Mouse (Mus musculus) hindbrain, embryonic 11.5 days (tissue): ENCODE results near the gene Il27ra. TPM values are rescaled to one million over a fixed set of nuclear protein-coding genes. Genes with fewer than 3 reads are reported as not detected.

Experiments used
- ATAC-seq: fragments of 200-750 bp; cut with Nextera tagmentation; 2 replicates; pipeline ENCODE4 v1.8.0; 2017; ENCODE audit warnings: mild to moderate bottlenecking, moderate TSS enrichment, moderate library complexity; ENCODE audit not compliant: low FRiP score
- DNase-seq: peaks from one replicate; pipeline ENCODE4 v3.0.0-alpha.2; 2015; ENCODE audit warnings: low spot score
- H3K27ac ChIP-seq: fragments of 300-500 bp; sonication (generic); 2 replicates; pipeline ENCODE4 v1.5.1; 2014; ENCODE audit warnings: mild to moderate bottlenecking, low read depth, low read length
- H3K27me3 ChIP-seq: fragments of 300-500 bp; sonication (generic); 2 replicates; pipeline ENCODE4 v1.6.1; 2014; ENCODE audit warnings: mild to moderate bottlenecking, low read length, moderate library complexity, mixed read lengths; ENCODE audit not compliant: control insufficient read depth, insufficient read depth
- H3K36me3 ChIP-seq: fragments of 300-500 bp; sonication (generic); 2 replicates; pipeline ENCODE4 v1.6.1; 2014; ENCODE audit warnings: mild to moderate bottlenecking, low read length, moderate library complexity, mixed read lengths; ENCODE audit not compliant: control insufficient read depth, insufficient read depth
- H3K4me1 ChIP-seq: fragments of 300-500 bp; sonication (generic); replicated peaks from 2 replicates; pipeline ENCODE4 v1.6.1; 2014; ENCODE audit warnings: low read length, mixed read lengths; ENCODE audit not compliant: control insufficient read depth, insufficient read depth
- H3K4me2 ChIP-seq: fragments of 300-500 bp; sonication (generic); replicated peaks from 2 replicates; pipeline ENCODE4 v1.6.1; 2014; ENCODE audit warnings: mild to moderate bottlenecking, low read depth, low read length
- H3K4me3 ChIP-seq: fragments of 300-500 bp; sonication (generic); 2 replicates; pipeline ENCODE4 v1.5.1; 2014; ENCODE audit warnings: low read depth, low read length
- H3K9ac ChIP-seq: fragments of 300-500 bp; sonication (generic); 2 replicates; pipeline ENCODE4 v1.6.1; 2014; ENCODE audit warnings: low read depth, low read length
- H3K9me3 ChIP-seq: fragments of 300-500 bp; sonication (generic); 2 replicates; pipeline ENCODE4 v1.6.1; 2016; ENCODE audit warnings: low read length; ENCODE audit not compliant: control insufficient read depth
- WGBS: fragments of 180-500 bp; shearing (Covaris S2); extraction: QIAGEN DNeasy Blood & Tissue Kit; methylation state at CpG from one replicate; pipeline ENCODE4 v1.1.7; 2014; 5-methylcytosine and 5-hydroxymethylcytosine counted together
- polyA plus RNA-seq: library from polyadenylated mRNA; unstranded; fragments of >200 nt; fragmentation: Nextera tagmentation; extraction: Ambion mirVana; gene quantifications from 2 replicates; pipeline ENCODE4 v1.2.1, GENCODE M21; 2014

Il27ra gene
- polyA plus RNA-seq, 1 experiment from 2014 or later: not detected

DNA sequence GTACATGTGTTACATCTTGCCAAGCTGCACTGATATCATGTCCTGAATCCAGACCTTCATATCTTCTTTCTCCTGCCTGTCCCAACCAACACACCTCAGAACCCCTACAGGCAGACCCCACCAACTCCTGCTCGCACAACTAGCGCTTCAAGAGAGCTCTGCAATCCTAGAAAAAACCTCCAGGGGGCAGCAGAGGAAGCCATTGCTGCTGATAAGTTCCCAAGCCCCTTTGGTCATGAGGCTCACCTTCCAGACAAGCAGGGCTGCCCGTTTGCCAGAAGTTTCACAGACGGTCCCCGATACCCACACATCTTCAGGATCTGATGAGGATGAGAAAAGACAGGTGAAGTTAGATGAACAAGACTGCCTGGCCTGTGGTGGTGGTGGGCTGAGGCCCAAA lies 3.3 kb downstream of the Il27ra start:
- no peak for ATAC-seq

DNA sequence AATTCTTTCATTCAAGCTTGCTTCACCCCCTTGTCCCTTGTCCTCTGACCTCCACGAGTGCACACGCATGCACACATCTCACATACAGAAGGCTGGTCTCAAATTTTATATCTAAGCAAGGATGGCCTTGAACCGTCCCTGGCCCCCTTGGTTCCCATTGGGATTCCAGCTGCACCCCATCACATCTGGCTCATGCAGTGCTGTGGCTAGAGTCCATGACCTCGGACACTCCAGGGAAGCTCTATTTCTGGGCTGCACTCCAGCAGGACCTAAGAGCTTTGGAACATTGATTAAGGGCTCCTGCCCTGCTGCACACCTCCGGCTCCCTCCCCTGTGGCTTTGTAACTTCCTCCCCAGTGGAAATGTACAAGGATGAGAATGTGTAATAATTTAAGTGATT lies 4.4 kb downstream of the Il27ra start:
- H3K9me3 ChIP-seq: no peaks in the 10 kb centered on the region
- ATAC-seq (no peak), DNase-seq (no peak)
- no peak overlapping the region for H3K4me3 ChIP-seq
- H3K4me1 ChIP-seq: 0 out of 2 replicates have a peak, but pooled peaks cover 3% of the 10 kb centered on the region
- H3K9ac ChIP-seq: no peak overlapping the region
- 75% methylated on average over 5 of the region's 5 CpGs for WGBS
- no peak overlapping the region for H3K4me2 ChIP-seq
- no peaks in the 10 kb centered on the region for H3K36me3 ChIP-seq
- no peak overlapping the region for H3K27ac ChIP-seq
- H3K27me3 ChIP-seq: peaks cover 19% of the 10 kb centered on the region

More for the DNA sequence above, 3.3 kb downstream of the Il27ra start:
- no peak overlapping the region for H3K4me2 ChIP-seq
- H3K4me3 ChIP-seq: no peak overlapping the region
- no peak overlapping the region for H3K27ac ChIP-seq
- peaks cover 30% of the 10 kb centered on the region for H3K27me3 ChIP-seq
- no peaks in the 10 kb centered on the region for H3K36me3 ChIP-seq
- WGBS: 13% methylated on average over 5 of the region's 5 CpGs
- no peaks in the 10 kb centered on the region for H3K9me3 ChIP-seq
- no peak overlapping the region for H3K9ac ChIP-seq
- DNase-seq: peak; percentile 93
- 0 out of 2 replicates have a peak, but pooled peaks cover 3% of the 10 kb centered on the region for H3K4me1 ChIP-seq

DNA sequence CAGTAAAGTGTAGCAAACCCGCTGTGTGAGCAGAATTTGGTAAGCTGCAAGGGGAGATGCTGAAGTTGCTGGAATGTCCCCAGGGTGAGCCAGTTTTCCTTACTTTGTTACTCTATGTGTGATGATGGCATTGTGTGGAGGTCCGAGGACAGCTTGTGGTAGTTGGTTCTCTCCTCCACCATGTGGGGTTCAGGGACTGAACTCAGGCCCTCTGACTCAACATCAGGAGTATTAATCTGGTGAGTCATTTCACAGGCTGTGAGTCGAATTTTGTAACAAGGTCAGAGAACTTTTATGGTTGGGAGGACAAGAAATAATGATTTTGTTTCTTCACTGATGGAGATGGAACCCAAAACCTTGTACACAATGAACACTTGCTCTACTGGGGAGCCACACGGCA lies 9.6 kb downstream of the Il27ra start:
- no peaks in the 10 kb centered on the region for H3K4me1 ChIP-seq
- 0 out of 2 replicates have a peak, but pooled peaks cover 3% of the 10 kb centered on the region for H3K27me3 ChIP-seq
- no peaks in the 10 kb centered on the region for H3K9me3 ChIP-seq
- ATAC-seq (no peak), DNase-seq (no peak)
- WGBS: 78% methylated on average over 4 of the region's 4 CpGs
- H3K4me3 ChIP-seq: no peak overlapping the region
- no peaks in the 10 kb centered on the region for H3K36me3 ChIP-seq
- no peak overlapping the region for H3K27ac ChIP-seq
- no peak overlapping the region for H3K4me2 ChIP-seq
- H3K9ac ChIP-seq: no peak overlapping the region

DNA sequence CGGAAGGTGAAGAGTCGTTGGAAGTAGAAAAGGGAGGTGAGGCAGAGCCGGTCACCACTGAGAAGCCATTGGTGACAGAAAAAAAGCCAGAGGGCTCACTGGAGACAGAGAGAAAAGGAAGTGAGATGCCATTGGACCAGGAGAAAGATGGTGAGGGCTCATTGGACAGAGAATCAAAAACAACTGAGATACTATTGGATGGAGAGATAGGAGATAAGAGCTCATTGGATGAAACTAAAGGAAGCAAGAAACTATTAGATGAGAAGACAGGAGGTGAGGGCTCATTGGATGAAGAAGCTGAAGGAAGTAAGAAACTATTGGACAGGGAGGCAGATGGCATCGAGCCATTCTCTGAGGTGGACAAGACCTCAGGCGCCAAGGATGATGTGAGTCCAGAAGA lies 13.1 kb downstream of the Il27ra start:
- WGBS: 90% methylated on average over 5 of the region's 5 CpGs
- H3K4me2 ChIP-seq: no peak overlapping the region
- no peak overlapping the region for H3K9ac ChIP-seq
- no peak overlapping the region for H3K4me3 ChIP-seq
- no peaks in the 10 kb centered on the region for H3K9me3 ChIP-seq
- ATAC-seq (no peak), DNase-seq (no peak)
- no peak overlapping the region for H3K27ac ChIP-seq
- no peaks in the 10 kb centered on the region for H3K4me1 ChIP-seq
- no peaks in the 10 kb centered on the region for H3K36me3 ChIP-seq
- H3K27me3 ChIP-seq: peaks cover 12% of the 10 kb centered on the region; the same call in 1 of the 2 replicates

DNA sequence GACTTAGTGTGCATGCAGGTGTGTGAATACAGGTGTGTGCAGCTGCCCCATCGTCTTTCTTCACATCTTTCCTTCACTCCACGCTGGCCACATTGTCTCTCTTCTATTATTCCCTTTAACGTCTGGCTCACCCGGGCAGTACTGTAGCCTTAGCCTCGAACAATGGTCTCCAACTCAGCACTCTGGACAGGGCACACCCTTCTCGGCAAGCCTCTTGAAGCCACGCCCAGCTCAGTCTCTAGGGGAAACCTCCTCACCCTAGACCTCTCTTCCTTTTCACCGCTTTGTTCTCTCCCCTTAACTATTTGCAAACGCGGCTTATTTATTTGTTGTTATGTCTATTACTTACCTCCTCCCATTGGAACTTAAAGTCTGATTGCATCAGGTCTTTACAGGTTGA lies 14.9 kb downstream of the Il27ra start:
- ATAC-seq: no peak

DNA sequence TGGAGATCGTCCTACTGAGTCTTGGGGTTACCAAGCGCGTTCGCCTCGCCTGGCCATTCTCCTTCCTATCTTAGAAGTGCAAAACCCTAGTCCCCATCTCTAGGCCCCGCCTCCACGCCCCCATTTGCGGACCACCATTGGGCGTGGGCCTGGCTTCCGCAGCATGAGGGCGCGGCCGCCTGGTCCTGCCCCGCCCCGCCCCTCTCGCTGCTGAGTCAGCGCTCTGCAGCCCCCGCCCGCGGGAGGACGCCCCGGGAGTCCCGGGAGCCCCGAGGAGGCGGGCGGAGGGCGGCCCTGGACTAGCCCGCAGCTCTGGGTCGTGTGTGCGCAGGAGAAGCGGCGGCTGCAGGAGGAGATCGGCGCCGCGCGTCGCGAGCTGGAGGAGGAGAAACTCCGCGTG lies 16.5 kb downstream of the Il27ra start:
- WGBS: under 1% methylated on average over 41 of the region's 41 CpGs
- H3K27me3 ChIP-seq: peaks cover 12% of the 10 kb centered on the region
- peak; percentile 83 for DNase-seq
- no peaks in the 10 kb centered on the region for H3K36me3 ChIP-seq
- H3K4me2 ChIP-seq: peak overlapping the region; percentile 82
- H3K27ac ChIP-seq: no peak overlapping the region
- H3K9me3 ChIP-seq: no peaks in the 10 kb centered on the region
- 0 out of 2 replicates have a peak overlapping the region, but pooled peaks have one; percentile 43 for H3K9ac ChIP-seq
- peak overlapping the region; percentile 40 for H3K4me3 ChIP-seq
- peak; percentile 84 for ATAC-seq
- H3K4me1 ChIP-seq: no peaks in the 10 kb centered on the region

More for the DNA sequence above, 14.9 kb downstream of the Il27ra start:
- H3K27me3 ChIP-seq: peaks cover 12% of the 10 kb centered on the region; the same call in 1 of the 2 replicates
- no peak overlapping the region for H3K4me3 ChIP-seq
- WGBS: 11% methylated on average over 10 of the region's 10 CpGs
- no peaks in the 10 kb centered on the region for H3K36me3 ChIP-seq
- H3K4me2 ChIP-seq: no peak overlapping the region
- DNase-seq: no peak
- H3K4me1 ChIP-seq: no peaks in the 10 kb centered on the region
- H3K9ac ChIP-seq: no peak overlapping the region
- no peak overlapping the region for H3K27ac ChIP-seq
- no peaks in the 10 kb centered on the region for H3K9me3 ChIP-seq

DNA sequence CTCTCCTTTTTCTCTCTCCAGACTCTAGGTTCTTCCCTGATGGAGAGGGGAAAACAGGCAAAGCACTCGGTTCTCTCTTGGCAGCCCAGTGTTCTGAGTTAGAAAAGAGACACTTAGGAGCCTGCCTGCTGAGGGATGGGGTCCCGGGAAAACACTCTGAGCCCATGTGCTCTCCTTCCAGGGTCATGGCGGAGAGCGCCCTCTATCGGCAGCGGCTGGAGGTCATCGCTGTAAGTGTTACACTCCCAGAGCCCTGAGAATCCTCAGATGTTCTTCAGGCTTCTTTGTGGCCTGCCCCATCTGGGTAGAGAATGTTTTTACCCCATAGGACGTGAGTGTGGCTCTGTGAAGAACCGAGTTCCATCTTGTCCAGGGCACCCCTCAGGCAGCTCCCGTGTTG lies 18.2 kb downstream of the Il27ra start:
- H3K9me3 ChIP-seq: no peaks in the 10 kb centered on the region
- no peaks in the 10 kb centered on the region for H3K4me1 ChIP-seq
- H3K9ac ChIP-seq: no peak overlapping the region
- ATAC-seq: no peak
- H3K36me3 ChIP-seq: no peaks in the 10 kb centered on the region
- no peak overlapping the region for H3K27ac ChIP-seq
- H3K27me3 ChIP-seq: peaks cover 12% of the 10 kb centered on the region
- no peak overlapping the region for H3K4me3 ChIP-seq
- no peak overlapping the region for H3K4me2 ChIP-seq
- 11% methylated on average over 10 of the region's 10 CpGs for WGBS
- DNase-seq: peak; percentile 78

DNA sequence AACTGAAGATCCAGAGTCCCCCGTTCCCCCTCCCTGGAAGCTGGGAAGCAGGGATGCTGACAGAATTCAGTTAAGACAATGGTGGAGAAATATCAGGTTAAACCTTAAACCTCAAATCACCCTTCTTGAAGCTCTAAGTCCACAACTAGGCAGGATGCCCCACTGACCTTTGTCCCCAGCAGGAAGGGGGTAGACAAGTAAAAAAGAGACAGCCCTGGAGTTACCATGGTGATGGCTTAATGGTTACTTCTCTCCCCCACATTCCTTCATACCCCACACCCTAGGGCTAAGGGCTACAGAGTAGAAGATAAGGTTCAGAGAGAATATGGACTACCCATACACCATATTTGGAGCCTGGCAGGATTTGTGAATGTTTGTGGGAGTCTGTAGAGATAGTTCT lies 18.8 kb downstream of the Il27ra start:
- Histone ChIP-seq H3K9me3 (no peaks in the 10 kb centered on the region), H3K4me2 (no peak overlapping the region), H3K4me3 (no peak overlapping the region), H3K4me1 (no peaks in the 10 kb centered on the region), H3K27ac (no peak overlapping the region), H3K36me3 (no peaks in the 10 kb centered on the region), H3K27me3 (peaks cover 12% of the 10 kb centered on the region), H3K9ac (no peak overlapping the region)
- WGBS: 29% methylated on average over 1 of the region's 1 CpGs
- DNase-seq (no peak), ATAC-seq (no peak)

DNA sequence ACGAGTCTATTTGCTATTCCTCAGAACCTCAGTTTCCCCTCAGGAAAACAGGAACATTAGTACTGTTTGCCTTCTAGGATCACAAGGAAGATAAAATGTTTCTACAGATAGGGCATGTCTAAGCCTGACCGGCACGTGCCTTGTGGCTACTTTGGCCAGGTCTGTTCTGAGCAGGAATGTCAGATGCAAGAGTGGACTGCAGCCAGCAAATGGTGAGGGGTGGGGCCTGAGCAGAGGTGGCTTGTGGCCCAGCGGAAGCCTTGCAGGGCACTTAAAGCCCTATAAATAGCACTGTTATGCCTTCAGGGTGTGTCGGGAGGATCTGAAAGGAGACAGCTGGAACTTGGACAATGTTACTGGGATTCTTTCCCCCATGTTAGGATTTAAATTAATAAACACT lies 19.3 kb downstream of the Il27ra start:
- no peaks in the 10 kb centered on the region for H3K36me3 ChIP-seq
- H3K9ac ChIP-seq: no peak overlapping the region
- 49% methylated on average over 5 of the region's 5 CpGs for WGBS
- H3K27me3 ChIP-seq: peaks cover 9% of the 10 kb centered on the region
- no peak overlapping the region for H3K4me3 ChIP-seq
- ATAC-seq (no peak), DNase-seq (no peak)
- no peak overlapping the region for H3K4me2 ChIP-seq
- H3K4me1 ChIP-seq: no peaks in the 10 kb centered on the region
- H3K27ac ChIP-seq: no peak overlapping the region
- no peaks in the 10 kb centered on the region for H3K9me3 ChIP-seq
